Mouse (Mus musculus) lung, embryonic 15.5 days (tissue): ENCODE results near the gene Sez6. TPM values are rescaled to one million over a fixed set of nuclear protein-coding genes. Genes with fewer than 3 reads are reported as not detected.

ENCODE experiments used
- ATAC-seq: fragments of 200-750 bp; cut with Nextera tagmentation; 2 replicates; pipeline ENCODE4 v1.8.0; 2017; ENCODE audit warnings: moderate number of reproducible peaks, borderline replicate concordance; ENCODE audit not compliant: low FRiP score, low TSS enrichment; ENCODE audit errors: extremely low read depth
- H3K27ac ChIP-seq: fragments of 300-500 bp; sonication (generic); 2 replicates; pipeline ENCODE4 v1.5.1; 2015; ENCODE audit warnings: moderate library complexity, mild to moderate bottlenecking, inconsistent platforms
- H3K27me3 ChIP-seq: fragments of 300-500 bp; sonication (generic); 2 replicates; pipeline ENCODE4 v1.6.1; 2015; ENCODE audit warnings: inconsistent platforms
- H3K36me3 ChIP-seq: fragments of 300-500 bp; sonication (generic); 2 replicates; pipeline ENCODE4 v1.6.1; 2015; ENCODE audit warnings: inconsistent platforms
- H3K4me1 ChIP-seq: fragments of 300-500 bp; sonication (generic); 2 replicates; pipeline ENCODE4 v1.6.1; 2015; ENCODE audit warnings: inconsistent platforms
- H3K4me2 ChIP-seq: fragments of 300-500 bp; sonication (generic); 2 replicates; pipeline ENCODE4 v1.6.1; 2015; ENCODE audit warnings: inconsistent platforms, mild to moderate bottlenecking, moderate library complexity
- H3K4me3 ChIP-seq: fragments of 300-500 bp; sonication (generic); 2 replicates; pipeline ENCODE4 v1.5.1; 2015; ENCODE audit warnings: mild to moderate bottlenecking, inconsistent platforms
- H3K9ac ChIP-seq: fragments of 300-500 bp; sonication (generic); 2 replicates; pipeline ENCODE4 v1.6.1; 2015; ENCODE audit warnings: inconsistent platforms
- H3K9me3 ChIP-seq: fragments of 300-500 bp; sonication (generic); 2 replicates; pipeline ENCODE4 v1.6.1; 2016; ENCODE audit warnings: inconsistent platforms
- whole genome bisulfite sequencing: fragments of 180-500 bp; shearing (Covaris S2); methylation state at CpG from one replicate; pipeline ENCODE4 v1.1.7; 2015; 5-methylcytosine and 5-hydroxymethylcytosine counted together
- polyA plus RNA-seq: library from polyadenylated mRNA; unstranded; fragments of >200 nt; fragmentation: Nextera tagmentation; extraction: Ambion mirVana; gene quantifications from 2 replicates; pipeline ENCODE4 v1.2.1, GENCODE M21; 2015

Gene Sez6
- polyA plus RNA-seq, 1 experiment from 2014 or later, result 0.51 TPM

DNA sequence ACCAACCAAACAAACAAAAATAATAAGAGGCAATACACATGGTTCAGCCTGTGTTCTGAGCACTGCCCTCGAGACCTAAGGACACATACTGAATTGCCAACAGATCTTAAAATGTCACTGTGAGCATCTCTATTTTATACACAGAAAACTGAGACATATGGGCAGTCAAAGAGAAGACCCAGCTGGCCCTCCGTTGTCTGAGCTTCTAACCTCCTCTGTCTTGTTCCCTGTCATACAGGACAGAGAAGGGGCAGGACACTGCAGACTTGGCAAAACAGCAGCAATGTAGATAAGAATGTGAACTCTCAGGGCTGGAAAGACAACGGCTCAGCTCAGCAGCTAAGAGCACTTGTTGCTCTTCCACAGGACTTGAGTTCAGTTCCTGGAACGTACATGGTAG lies 22.1 kb upstream of the Sez6 start:
- Histone ChIP-seq H3K9me3 (no peaks in the 10 kb centered on the region), H3K4me3 (no peak overlapping the region), H3K9ac (no peak overlapping the region), H3K36me3 (no peaks in the 10 kb centered on the region), H3K27me3 (peaks cover 13% of the 10 kb centered on the region), H3K27ac (no peak overlapping the region), H3K4me2 (no peak overlapping the region), H3K4me1 (peaks cover 22% of the 10 kb centered on the region)
- peak; percentile 62; the same call in 1 of the 2 replicates for ATAC-seq
- WGBS, result 29% methylated on average over 4 of the region's 4 CpGs

DNA sequence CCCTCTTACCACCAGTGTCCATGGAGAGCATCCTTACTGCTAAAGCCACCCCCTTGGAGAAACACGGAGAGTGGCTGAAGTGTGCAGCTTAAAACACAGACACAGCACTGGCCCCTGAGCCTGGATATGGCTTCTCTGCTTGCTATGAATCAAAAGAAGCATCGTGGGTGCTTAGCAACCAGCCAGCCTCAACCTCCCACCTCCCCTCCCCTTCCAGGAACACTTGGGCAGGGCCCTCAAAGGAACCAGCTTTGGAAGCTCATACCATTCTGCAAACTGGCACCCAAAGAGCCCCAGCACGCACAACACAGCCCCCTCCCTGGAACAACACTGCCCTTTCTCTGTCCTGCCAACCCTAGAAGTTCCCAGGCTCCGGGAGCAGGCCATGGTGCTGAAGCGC lies 21.2 kb upstream of the Sez6 start:
- Histone ChIP-seq H3K9me3 (no peaks in the 10 kb centered on the region), H3K4me3 (no peak overlapping the region), H3K4me1 (peaks cover 13% of the 10 kb centered on the region), H3K36me3 (no peaks in the 10 kb centered on the region), H3K27ac (no peak overlapping the region), H3K9ac (no peak overlapping the region), H3K27me3 (peaks cover 22% of the 10 kb centered on the region), H3K4me2 (no peak overlapping the region)
- WGBS, result 15% methylated on average over 5 of the region's 5 CpGs
- no peak for ATAC-seq

- no peak overlapping the region for H3K4me3 ChIP-seq
- no peak overlapping the region for H3K9ac ChIP-seq
- ATAC-seq, result no peak
- H3K36me3 ChIP-seq, result no peaks in the 10 kb centered on the region
- H3K4me2 ChIP-seq, result no peak overlapping the region
- H3K27ac ChIP-seq, result no peak overlapping the region
- WGBS, result 13% methylated on average over 6 of the region's 6 CpGs
- peaks cover 26% of the 10 kb centered on the region for H3K27me3 ChIP-seq
- H3K9me3 ChIP-seq, result no peaks in the 10 kb centered on the region
- peaks cover 13% of the 10 kb centered on the region for H3K4me1 ChIP-seq
These were observed 20.8 kb upstream of the Sez6 start for GRCm38 (mm10) chr11:77909776-77910175.

- H3K27me3 ChIP-seq, result peaks cover 55% of the 10 kb centered on the region
- H3K4me3 ChIP-seq, result no peak overlapping the region
- ATAC-seq, result no peak
- H3K4me2 ChIP-seq, result no peak overlapping the region
- no peaks in the 10 kb centered on the region for H3K36me3 ChIP-seq
- H3K9ac ChIP-seq, result no peak overlapping the region
- no peak overlapping the region for H3K27ac ChIP-seq
- no peaks in the 10 kb centered on the region for H3K9me3 ChIP-seq
- H3K4me1 ChIP-seq, result peaks cover 7% of the 10 kb centered on the region; the same call in 1 of the 2 replicates
- WGBS, result 48% methylated on average over 6 of the region's 6 CpGs
These were observed 17.1 kb upstream of the Sez6 start for GRCm38 (mm10) chr11:77913505-77913904.

GRCm38 (mm10) chr11:77914598-77915260 lies 15.9 kb upstream of the Sez6 start:
- Histone ChIP-seq H3K4me1 (peaks cover 3% of the 10 kb centered on the region; the same call in 1 of the 2 replicates), H3K9me3 (no peaks in the 10 kb centered on the region), H3K9ac (no peak overlapping the region), H3K4me2 (no peak overlapping the region), H3K27me3 (peaks cover 55% of the 10 kb centered on the region), H3K36me3 (no peaks in the 10 kb centered on the region), H3K4me3 (no peak overlapping the region), H3K27ac (no peak overlapping the region)
- no peak for ATAC-seq
- WGBS, result 5% methylated on average over 32 of the region's 32 CpGs

GRCm38 (mm10) chr11:77916741-77917140 lies 13.9 kb upstream of the Sez6 start:
- Histone ChIP-seq H3K4me2 (no peak overlapping the region), H3K27ac (no peak overlapping the region)

GRCm38 (mm10) chr11:77917166-77917565 lies 13.4 kb upstream of the Sez6 start:
- H3K27me3 ChIP-seq, result peaks cover 54% of the 10 kb centered on the region
- 33% methylated on average over 10 of the region's 10 CpGs for WGBS
- no peaks in the 10 kb centered on the region for H3K36me3 ChIP-seq
- no peaks in the 10 kb centered on the region for H3K4me1 ChIP-seq
- no peaks in the 10 kb centered on the region for H3K9me3 ChIP-seq
- ATAC-seq, result no peak
- no peak overlapping the region for H3K9ac ChIP-seq
- H3K4me3 ChIP-seq, result no peak overlapping the region
- no peak overlapping the region for H3K4me2 ChIP-seq
- no peak overlapping the region for H3K27ac ChIP-seq

More at GRCm38 (mm10) chr11:77916741-77917140, 13.9 kb upstream of the Sez6 start:
- no peak for ATAC-seq
- H3K9ac ChIP-seq, result no peak overlapping the region
- no peak overlapping the region for H3K4me3 ChIP-seq
- H3K4me1 ChIP-seq, result no peaks in the 10 kb centered on the region
- peaks cover 55% of the 10 kb centered on the region for H3K27me3 ChIP-seq
- H3K36me3 ChIP-seq, result no peaks in the 10 kb centered on the region
- H3K9me3 ChIP-seq, result no peaks in the 10 kb centered on the region
- 75% methylated on average over 4 of the region's 4 CpGs for WGBS

GRCm38 (mm10) chr11:77923285-77923684 lies 7.3 kb upstream of the Sez6 start:
- ATAC-seq, result no peak
- Histone ChIP-seq H3K9ac (no peak overlapping the region), H3K4me3 (no peak overlapping the region), H3K4me1 (no peaks in the 10 kb centered on the region), H3K27me3 (peaks cover 3% of the 10 kb centered on the region; the same call in 1 of the 2 replicates), H3K9me3 (no peaks in the 10 kb centered on the region), H3K36me3 (no peaks in the 10 kb centered on the region), H3K4me2 (no peak overlapping the region), H3K27ac (no peak overlapping the region)
- 78% methylated on average over 4 of the region's 4 CpGs for WGBS

DNA sequence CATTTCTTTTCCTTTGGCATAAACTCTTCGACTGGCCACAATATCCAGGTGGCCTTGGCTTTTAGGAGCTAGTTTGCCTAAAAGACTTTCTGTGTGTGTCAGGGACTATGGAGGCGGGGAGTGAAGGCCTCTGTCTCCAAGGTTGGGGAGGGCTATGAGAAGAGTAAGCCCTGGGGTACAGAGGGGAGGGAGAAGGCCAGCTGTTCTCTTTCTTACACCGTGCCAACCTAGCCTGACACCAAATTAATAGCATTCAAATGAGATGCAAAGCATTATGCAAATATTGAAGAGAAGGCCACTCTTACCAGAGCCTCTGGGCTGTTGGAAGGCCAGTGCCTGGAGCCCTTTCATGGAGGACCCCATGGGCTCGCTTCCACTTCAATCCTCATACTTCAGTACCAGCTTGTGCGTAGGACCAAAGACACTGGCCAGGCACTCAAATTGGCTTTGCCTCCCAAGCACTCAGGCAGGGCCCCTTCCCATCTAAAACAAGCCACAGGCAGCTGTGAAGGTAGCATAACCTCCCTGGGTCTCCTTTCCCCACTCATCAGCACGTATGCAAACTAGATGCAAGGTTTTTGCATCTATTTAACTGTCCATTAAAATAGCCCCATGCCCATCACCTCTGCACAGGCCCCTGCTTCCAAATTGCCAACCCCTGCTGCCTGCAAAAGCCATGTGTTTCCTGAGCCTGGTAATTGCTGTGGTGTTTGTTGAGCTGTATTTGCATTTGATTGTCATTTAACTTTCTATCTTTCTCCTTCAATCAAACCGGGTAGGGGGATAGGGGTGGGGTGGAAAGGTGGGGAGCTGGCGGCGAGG lies 4.6 kb upstream of the Sez6 start:
- Histone ChIP-seq H3K4me2 (no peak overlapping the region), H3K36me3 (no peaks in the 10 kb centered on the region), H3K9me3 (no peaks in the 10 kb centered on the region), H3K4me3 (no peak overlapping the region), H3K27me3 (peaks cover 28% of the 10 kb centered on the region), H3K9ac (no peak overlapping the region), H3K27ac (no peak overlapping the region), H3K4me1 (peaks cover 3% of the 10 kb centered on the region)
- WGBS, result 36% methylated on average over 9 of the region's 9 CpGs
- no peak for ATAC-seq

- Histone ChIP-seq H3K27me3 (peaks cover 35% of the 10 kb centered on the region), H3K4me1 (peaks cover 9% of the 10 kb centered on the region), H3K4me3 (no peak overlapping the region), H3K9ac (no peak overlapping the region), H3K9me3 (no peaks in the 10 kb centered on the region), H3K4me2 (no peak overlapping the region), H3K36me3 (no peaks in the 10 kb centered on the region), H3K27ac (no peak overlapping the region)
- 18% methylated on average over 9 of the region's 9 CpGs for WGBS
- ATAC-seq, result no peak
These were observed 3.9 kb upstream of the Sez6 start for GRCm38 (mm10) chr11:77926666-77927065.

- Histone ChIP-seq H3K27ac (no peak overlapping the region), H3K4me3 (no peak overlapping the region), H3K27me3 (peaks cover 46% of the 10 kb centered on the region), H3K9me3 (no peaks in the 10 kb centered on the region), H3K36me3 (no peaks in the 10 kb centered on the region), H3K4me1 (peaks cover 12% of the 10 kb centered on the region), H3K9ac (no peak overlapping the region), H3K4me2 (no peak overlapping the region)
- no peak for ATAC-seq
- 62% methylated on average over 5 of the region's 5 CpGs for WGBS
These were observed 2.8 kb upstream of the Sez6 start for GRCm38 (mm10) chr11:77927837-77928236.
